Mouse (Mus musculus): ENCODE results near the gene Hoxa3. TPM values are rescaled to one million over a fixed set of nuclear protein-coding genes. Genes with fewer than 3 reads are reported as not detected.

The Hoxa3 gene
- polyA plus RNA-seq, 1 experiment, result not detected

DNA sequence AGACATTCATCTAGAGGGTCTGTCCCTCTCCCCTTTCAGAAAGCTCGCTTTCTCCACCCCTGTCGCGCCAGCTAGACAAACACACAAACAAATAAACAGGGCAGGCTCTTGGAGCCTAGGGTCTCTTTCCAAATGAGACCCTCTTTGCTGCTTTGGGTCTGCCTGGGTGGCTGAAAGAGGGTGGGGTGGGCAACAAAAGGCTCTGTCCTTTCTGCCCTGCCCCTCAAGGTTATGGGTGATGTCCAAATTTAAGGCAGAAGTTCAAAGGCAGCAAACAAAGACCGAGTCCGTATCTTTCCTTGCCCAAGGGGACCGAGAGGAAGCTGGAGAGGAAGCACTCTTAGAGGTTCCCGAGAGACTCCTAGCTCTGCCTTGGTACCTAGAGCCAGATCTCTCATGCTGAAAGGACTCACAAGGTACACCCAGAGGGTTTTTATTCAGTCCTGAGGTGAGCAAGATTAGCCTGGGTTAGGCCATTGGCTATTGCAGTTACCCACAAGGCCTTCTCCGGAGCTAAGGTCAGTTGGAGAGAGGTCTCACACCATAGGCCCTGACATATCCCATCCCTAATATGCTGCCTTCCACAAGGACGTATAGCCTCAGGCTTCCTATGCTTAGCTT lies 28.0 kb upstream of the Hoxa3 start:
- Histone ChIP-seq H3K27ac (ENCODE audit: insufficient read depth, low read depth, low read length) (no peak overlapping the region), H3K4me3 (ENCODE audit: insufficient read depth, low read depth, low read length) (no peak overlapping the region)
- TF ChIP-seq POLR2A (IDR thresholded peaks at IDR 0.05; ENCODE audit: insufficient read depth, low read depth, low read length) (no peak), CTCF (IDR thresholded peaks at IDR 0.05; ENCODE audit: insufficient read depth, low read depth, low read length) (no peak)

DNA sequence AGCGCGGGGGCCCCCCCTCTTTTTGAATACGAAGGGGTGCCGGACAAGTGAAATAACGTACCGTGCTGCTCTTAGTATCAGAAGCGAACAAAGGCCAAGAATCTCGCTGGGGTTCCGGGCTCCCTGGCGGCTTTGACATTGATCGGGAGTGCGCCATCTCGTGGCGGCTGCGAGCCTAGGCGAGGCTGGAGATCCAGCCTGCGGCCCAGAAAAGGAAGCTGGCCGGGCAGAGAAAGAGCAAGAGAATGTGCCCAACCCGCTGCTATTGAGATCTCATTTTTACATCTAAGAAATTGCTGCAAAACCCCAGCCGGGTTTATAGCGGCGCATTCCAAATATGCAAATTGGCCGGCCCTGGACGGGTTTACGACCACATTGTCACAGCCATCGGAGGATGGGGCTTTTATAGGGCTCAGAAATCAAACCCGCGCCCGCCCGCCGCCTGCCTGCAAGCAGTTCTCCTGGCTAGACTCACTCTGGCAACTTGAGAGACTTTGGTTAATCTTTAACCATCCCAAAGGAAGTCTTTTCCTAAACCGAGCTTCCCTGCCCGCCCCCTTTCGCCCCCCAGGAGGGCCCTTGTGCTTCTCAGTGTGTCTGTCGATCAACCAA lies 27.4 kb upstream of the Hoxa3 start, which contains the start of gene Hoxa10:
Hoxa10 (minus strand) TSS at position 466 of the 612 bp plus-strand sequence.
- 3% methylated on average over 35 of the region's 35 CpGs for WGBS
- H3K27ac ChIP-seq (ENCODE audit: insufficient read depth, low read depth, low read length), result no peak within 1 kb of the TSS
- no peaks in the 10 kb centered on the region for H3K4me1 ChIP-seq (ENCODE audit: control insufficient read depth, insufficient read depth, low read length)

More for the DNA sequence above, 28.0 kb upstream of the Hoxa3 start:
- H3K4me1 ChIP-seq (ENCODE audit: control insufficient read depth, insufficient read depth, low read length), result no peaks in the 10 kb centered on the region
- WGBS, result 7% methylated on average over 9 of the region's 9 CpGs

GRCm38 (mm10) chr6:52239625-52240388 lies 26.7 kb upstream of the Hoxa3 start:
- Histone ChIP-seq H3K4me3 (ENCODE audit: insufficient read depth, low read depth, low read length) (no peak overlapping the region), H3K27ac (ENCODE audit: insufficient read depth, low read depth, low read length) (no peak overlapping the region), H3K4me1 (ENCODE audit: control insufficient read depth, insufficient read depth, low read length) (no peaks in the 10 kb centered on the region)
- 4% methylated on average over 30 of the region's 30 CpGs for WGBS
- TF ChIP-seq CTCF (IDR thresholded peaks at IDR 0.05; ENCODE audit: insufficient read depth, low read depth, low read length) (no peak), POLR2A (IDR thresholded peaks at IDR 0.05; ENCODE audit: insufficient read depth, low read depth, low read length) (no peak)

More for the DNA sequence above, 27.4 kb upstream of the Hoxa3 start, which contains the start of gene Hoxa10:
- no peak within 1 kb of the TSS for H3K4me3 ChIP-seq (ENCODE audit: insufficient read depth, low read depth, low read length)
- peak; percentile 31; the same call in 1 of the 2 replicates for TF ChIP-seq CTCF (IDR thresholded peaks at IDR 0.05; ENCODE audit: insufficient read depth, low read depth, low read length)
- TF ChIP-seq POLR2A (IDR thresholded peaks at IDR 0.05; ENCODE audit: insufficient read depth, low read depth, low read length), result no peak

- Histone ChIP-seq H3K4me3 (ENCODE audit: insufficient read depth, low read depth, low read length) (no peak overlapping the region), H3K27ac (ENCODE audit: insufficient read depth, low read depth, low read length) (no peak overlapping the region), H3K4me1 (ENCODE audit: control insufficient read depth, insufficient read depth, low read length) (no peaks in the 10 kb centered on the region)
- no peak for TF ChIP-seq POLR2A (IDR thresholded peaks at IDR 0.05; ENCODE audit: insufficient read depth, low read depth, low read length)
- WGBS, result 9% methylated on average over 7 of the region's 7 CpGs
Observed at GRCm38 (mm10) chr6:52238976-52239375, 25.8 kb upstream of the Hoxa3 start.

DNA sequence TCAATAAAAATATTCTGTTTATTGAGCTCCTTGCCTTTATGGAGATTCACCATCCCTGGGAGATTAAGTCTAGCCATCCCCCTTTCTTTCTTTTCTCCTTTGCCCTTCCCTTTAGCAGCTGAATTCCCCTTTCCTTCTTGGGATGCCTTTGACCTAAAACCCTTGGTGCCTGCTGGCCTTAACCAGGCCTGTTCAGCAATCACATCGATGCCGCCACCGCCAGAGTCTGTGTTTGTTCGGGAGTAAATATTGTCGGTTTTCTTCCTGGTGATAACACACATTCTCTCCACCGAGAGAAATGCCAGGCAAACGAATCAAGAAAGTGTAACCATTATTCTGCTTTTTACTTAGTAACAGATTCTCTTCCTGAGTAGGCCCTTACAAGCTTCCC lies 25.0 kb upstream of the Hoxa3 start:
- 11% methylated on average over 7 of the region's 7 CpGs for WGBS
- Histone ChIP-seq H3K27ac (ENCODE audit: insufficient read depth, low read depth, low read length) (no peak overlapping the region), H3K4me3 (ENCODE audit: insufficient read depth, low read depth, low read length) (no peak overlapping the region), H3K4me1 (ENCODE audit: control insufficient read depth, insufficient read depth, low read length) (no peaks in the 10 kb centered on the region)
- TF ChIP-seq CTCF (IDR thresholded peaks at IDR 0.05; ENCODE audit: insufficient read depth, low read depth, low read length), result no peak
- no peak for TF ChIP-seq POLR2A (IDR thresholded peaks at IDR 0.05; ENCODE audit: insufficient read depth, low read depth, low read length)

DNA sequence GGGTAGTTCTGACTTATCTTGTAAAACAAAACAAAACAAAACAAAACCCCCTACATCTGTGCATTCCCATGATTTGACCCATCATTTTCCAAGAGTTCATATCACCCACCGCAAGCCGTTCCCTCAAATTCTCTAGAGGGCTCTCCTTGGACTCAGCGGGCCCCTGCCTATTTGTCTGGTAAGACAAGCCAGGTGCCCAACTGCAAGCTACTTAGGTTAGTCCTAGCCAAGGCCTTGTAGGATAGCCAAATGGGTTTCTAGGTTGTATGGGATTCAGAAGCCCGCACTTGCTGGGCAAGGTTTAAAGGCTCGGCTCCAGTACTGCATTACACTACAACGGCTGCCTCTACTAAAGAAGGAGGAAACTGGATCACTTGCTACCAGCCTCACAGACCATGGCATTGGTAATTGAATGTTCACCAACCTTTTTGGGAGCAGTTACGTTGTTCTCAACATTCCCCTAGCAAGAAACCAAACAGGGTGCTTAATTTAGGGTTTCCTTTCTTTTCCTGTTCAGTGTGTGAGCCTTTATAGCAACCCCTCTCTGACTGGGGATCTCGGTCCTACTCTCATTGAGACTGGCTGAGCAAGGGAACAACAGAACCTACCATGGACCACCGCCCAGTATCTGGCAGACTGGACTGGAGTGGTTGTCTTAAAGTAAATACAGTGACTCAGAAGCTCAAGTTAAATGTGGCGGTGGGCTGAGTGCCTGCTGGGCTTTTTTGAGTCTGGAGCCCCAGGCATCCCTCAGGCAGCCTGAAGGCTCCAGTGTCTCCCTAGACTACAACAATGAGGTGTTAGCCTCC lies 24.4 kb upstream of the Hoxa3 start:
- TF ChIP-seq CTCF (IDR thresholded peaks at IDR 0.05; ENCODE audit: insufficient read depth, low read depth, low read length) (no peak), POLR2A (IDR thresholded peaks at IDR 0.05; ENCODE audit: insufficient read depth, low read depth, low read length) (no peak)
- no peak overlapping the region for H3K27ac ChIP-seq (ENCODE audit: insufficient read depth, low read depth, low read length)
- H3K4me1 ChIP-seq (ENCODE audit: control insufficient read depth, insufficient read depth, low read length), result no peaks in the 10 kb centered on the region
- 13% methylated on average over 10 of the region's 10 CpGs for WGBS
- no peak overlapping the region for H3K4me3 ChIP-seq (ENCODE audit: insufficient read depth, low read depth, low read length)

DNA sequence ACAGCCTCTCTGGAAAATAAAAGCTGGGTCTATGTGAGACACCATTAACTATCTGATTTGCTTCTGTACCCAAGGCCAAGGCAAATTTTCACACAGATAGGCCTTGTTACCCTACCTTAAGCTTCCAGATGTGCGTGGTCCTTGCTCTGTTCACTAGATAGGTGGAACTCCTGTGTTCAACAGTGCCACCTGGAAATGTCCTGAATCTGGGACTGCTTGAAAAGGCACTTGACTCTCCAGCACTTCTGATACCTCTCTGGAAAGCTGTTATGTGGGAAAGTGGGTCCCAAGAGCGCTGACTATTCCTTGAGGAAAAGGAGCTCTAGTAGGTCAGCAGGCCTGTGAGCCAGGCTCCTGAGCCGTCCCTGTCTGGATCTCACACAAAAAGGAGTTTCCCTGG lies 23.7 kb upstream of the Hoxa3 start:
- no peak overlapping the region for H3K4me3 ChIP-seq (ENCODE audit: insufficient read depth, low read depth, low read length)
- no peak overlapping the region for H3K27ac ChIP-seq (ENCODE audit: insufficient read depth, low read depth, low read length)
- H3K4me1 ChIP-seq (ENCODE audit: control insufficient read depth, insufficient read depth, low read length), result no peaks in the 10 kb centered on the region
- 9% methylated on average over 3 of the region's 3 CpGs for WGBS
- TF ChIP-seq POLR2A (IDR thresholded peaks at IDR 0.05; ENCODE audit: insufficient read depth, low read depth, low read length) (no peak), CTCF (IDR thresholded peaks at IDR 0.05; ENCODE audit: insufficient read depth, low read depth, low read length) (no peak)

DNA sequence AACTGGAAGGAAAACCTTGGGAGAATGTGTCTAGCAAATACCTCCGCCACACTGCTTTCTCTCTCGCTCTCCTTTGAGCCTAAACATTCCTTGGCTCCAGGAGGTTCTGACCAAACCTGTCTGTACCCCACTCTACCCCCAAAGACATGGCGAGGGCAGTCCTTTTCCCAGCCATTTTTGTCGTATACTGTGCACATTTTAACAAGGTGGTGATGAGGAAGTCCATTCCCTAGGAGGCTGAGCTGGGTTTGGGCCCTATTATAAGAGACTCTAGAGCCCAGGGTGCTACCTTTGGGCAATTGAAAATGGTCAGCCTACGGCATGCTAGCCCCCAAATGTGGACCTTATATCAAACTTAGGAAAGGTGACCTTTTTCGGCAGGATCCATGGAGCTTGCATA lies 22.7 kb upstream of the Hoxa3 start:
- WGBS, result 23% methylated on average over 6 of the region's 6 CpGs
- Histone ChIP-seq H3K27ac (ENCODE audit: insufficient read depth, low read depth, low read length) (no peak overlapping the region), H3K4me1 (ENCODE audit: control insufficient read depth, insufficient read depth, low read length) (no peaks in the 10 kb centered on the region), H3K4me3 (ENCODE audit: insufficient read depth, low read depth, low read length) (no peak overlapping the region)
- no peak for TF ChIP-seq CTCF (IDR thresholded peaks at IDR 0.05; ENCODE audit: insufficient read depth, low read depth, low read length)
- no peak for TF ChIP-seq POLR2A (IDR thresholded peaks at IDR 0.05; ENCODE audit: insufficient read depth, low read depth, low read length)

Measured in olfactory bulb, adult 2 months (tissue).